ENCODE assay signal across 8 mouse cellular contexts in the genomic region with DNA sequence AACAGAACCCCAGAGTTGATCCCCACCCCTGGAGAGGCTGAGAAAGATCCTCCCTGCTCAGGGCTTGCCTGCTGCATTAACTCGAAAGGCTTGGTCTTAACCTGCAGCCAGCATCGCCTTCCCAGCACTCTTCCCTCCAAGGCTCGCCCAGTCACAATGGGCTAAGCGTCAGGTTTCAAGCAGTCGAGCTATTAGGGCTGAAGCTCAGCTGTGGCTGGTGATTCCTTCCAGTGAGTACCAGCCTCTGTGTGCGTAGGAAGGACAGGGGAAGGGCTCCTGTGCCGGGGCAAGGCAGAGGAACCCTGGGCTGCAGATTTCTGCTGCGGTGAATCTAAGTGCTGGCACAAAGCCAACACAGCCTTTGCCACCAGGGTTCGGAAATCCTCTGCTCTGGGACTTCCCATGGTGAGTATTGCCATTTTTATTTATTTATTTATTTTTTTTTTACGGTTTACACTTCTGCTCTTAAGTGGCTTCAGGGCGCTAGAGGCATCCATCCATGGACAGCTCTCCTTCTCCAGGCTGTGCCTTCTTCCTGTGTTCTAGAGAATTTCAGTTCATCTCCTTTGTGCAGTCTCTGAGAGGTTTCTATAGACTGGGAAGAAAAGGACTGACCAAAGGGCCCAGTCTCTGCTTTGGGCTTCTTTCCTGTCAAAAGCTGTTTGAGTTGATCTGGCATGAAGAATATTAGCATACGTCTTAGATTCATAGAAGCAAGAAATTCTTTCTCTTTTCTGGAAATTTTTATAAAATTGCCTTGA.
A peak's percentile ranks its signal among the peaks of the same experiment; 100 is the strongest.
DNase-seq lines count a peak whose midpoint lies in the region; ATAC-seq and TF ChIP-seq lines count a peak whose summit lies in the region.

No protein-coding gene starts in this region.

- WGBS in hindbrain, embryonic 14.5 days, result 15% methylated on average over 12 of the region's 12 CpGs
- 14% methylated on average over 12 of the region's 12 CpGs for WGBS in liver, postnatal 0 days (ENCODE audit: insufficient replicate concordance)

- no peaks in the 10 kb centered on the region for H3K27me3 ChIP-seq in hindbrain, embryonic 14.5 days (ENCODE audit: control insufficient read depth, insufficient read depth, low read length)
- H3K27me3 ChIP-seq in liver, postnatal 0 days (ENCODE audit: insufficient read depth, low read length), result no peaks in the 10 kb centered on the region

- no peak overlapping the region for H3K4me3 ChIP-seq in hindbrain, embryonic 14.5 days (replicated peaks; ENCODE audit: low read length)
- H3K4me3 ChIP-seq in liver, postnatal 0 days (ENCODE audit: low read depth, low read length), result peak overlapping the region; percentile 34

- no peaks in the 10 kb centered on the region for H3K36me3 ChIP-seq in hindbrain, embryonic 14.5 days (replicated peaks; ENCODE audit: control insufficient read depth, insufficient read depth)
- H3K36me3 ChIP-seq in liver, postnatal 0 days (replicated peaks; ENCODE audit: insufficient read depth, low read length), result no peaks in the 10 kb centered on the region

- 0 out of 2 replicates have a peak overlapping the region, but pooled peaks have one; percentile 5 for H3K4me2 ChIP-seq in hindbrain, embryonic 14.5 days (replicated peaks)
- H3K4me2 ChIP-seq in liver, postnatal 0 days (ENCODE audit: low read depth, low read length), result peak overlapping the region; percentile 58

- no peak for TF ChIP-seq EP300 in liver, postnatal 0 days (IDR thresholded peaks at IDR 0.05; ENCODE audit: low read depth)

- peaks cover 9% of the 10 kb centered on the region for H3K4me1 ChIP-seq in hindbrain, embryonic 14.5 days (replicated peaks; ENCODE audit: control insufficient read depth, insufficient read depth, low read length)
- peaks cover 17% of the 10 kb centered on the region; the same call in 1 of the 2 replicates for H3K4me1 ChIP-seq in liver, postnatal 0 days (ENCODE audit: insufficient read depth)

- no peaks in the 10 kb centered on the region for H3K9me3 ChIP-seq in hindbrain, embryonic 14.5 days (ENCODE audit: control insufficient read depth, low read length)
- no peaks in the 10 kb centered on the region for H3K9me3 ChIP-seq in liver, postnatal 0 days (ENCODE audit: low read length)

- no peak overlapping the region for H3K9ac ChIP-seq in hindbrain, embryonic 14.5 days
- H3K9ac ChIP-seq in liver, postnatal 0 days (replicated peaks), result peak overlapping the region; percentile 52

- peak; percentile 42 to 45 for DNase-seq in cerebellum, postnatal 10 days
- DNase-seq in hindbrain, embryonic 14.5 days (ENCODE audit: low spot score), result no peak
- peak; percentile 40 for DNase-seq in liver, postnatal 0 days
- no peak for DNase-seq in layer of hippocampus, adult 8-10 months (ENCODE audit: low spot score in 2 of 2)
- no peak for DNase-seq in cerebellum, adult 11-12 months
- no peak for DNase-seq in layer of hippocampus, adult 11-12 months (ENCODE audit: low spot score)

- no peak for ATAC-seq in cerebellum, adult (ENCODE audit: insufficient number of reproducible peaks, low FRiP score, low TSS enrichment)
- peak; percentile 42 for ATAC-seq in common myeloid progenitor, adult 5-6 weeks (replicated peaks; ENCODE audit: low read depth, poor library complexity, severe bottlenecking)
- ATAC-seq in hindbrain, embryonic 14.5 days (ENCODE audit: low FRiP score), result no peak; the same call in 1 of the 2 replicates
- peak; percentile 6; the same call in 1 of the 2 replicates for ATAC-seq in liver, postnatal 0 days

- H3K27ac ChIP-seq in hindbrain, embryonic 14.5 days, result no peak overlapping the region
- peak overlapping the region; percentile 73 for H3K27ac ChIP-seq in liver, postnatal 0 days (ENCODE audit: low read depth)

- no peak for TF ChIP-seq CTCF in liver, postnatal 0 days (IDR thresholded peaks at IDR 0.05; ENCODE audit: low read depth)

Comparison
In these comparisons a context has a peak if more than half of its experiments do, and no peak if none do; other contexts are left out.
1. DNase-seq: peak in cerebellum, postnatal 10 days (2 of 2) and liver, postnatal 0 days (single experiment); none in hindbrain, embryonic 14.5 days (single experiment), layer of hippocampus, adult 8-10 months (0 of 2), cerebellum, adult 11-12 months (single experiment) and layer of hippocampus, adult 11-12 months (single experiment).
2. ATAC-seq: peak in common myeloid progenitor, adult 5-6 weeks (single experiment) and liver, postnatal 0 days (single experiment); none in cerebellum, adult (single experiment) and hindbrain, embryonic 14.5 days (single experiment).